Mouse (Mus musculus) ZHBTc4 (cell line): Measurements from ENCODE around the gene Thbs4.

Experiments used
- DNase-seq: peaks from one replicate; pipeline ENCODE4 v3.0.0-alpha.2; 2011; ENCODE audit warnings: low read depth, low spot score

The Thbs4 gene

GRCm38 (mm10) chr13:92760519-92760918 lies 34.1 kb downstream of the Thbs4 start:
- no peak for DNase-seq

- DNase-seq, result no peak
Measured at GRCm38 (mm10) chr13:92759096-92759495, 35.5 kb downstream of the Thbs4 start.

- DNase-seq, result no peak
Measured at GRCm38 (mm10) chr13:92757972-92758585, 36.5 kb downstream of the Thbs4 start.

- no peak for DNase-seq
Measured at GRCm38 (mm10) chr13:92755036-92755435, 39.6 kb downstream of the Thbs4 start.

- DNase-seq, result no peak
Measured at GRCm38 (mm10) chr13:92753676-92754075, 40.9 kb downstream of the Thbs4 start.

GRCm38 (mm10) chr13:92751726-92752565 lies 42.7 kb downstream of the Thbs4 start:
- DNase-seq, result peak; percentile 85

- DNase-seq, result peak; percentile 85
Measured at GRCm38 (mm10) chr13:92750976-92751518, 43.6 kb downstream of the Thbs4 start.

- DNase-seq, result no peak
Measured at GRCm38 (mm10) chr13:92743337-92743736, 51.3 kb downstream of the Thbs4 start.

- DNase-seq, result no peak
Measured at GRCm38 (mm10) chr13:92742886-92743285, 51.7 kb downstream of the Thbs4 start.

GRCm38 (mm10) chr13:92740671-92741270 lies 53.8 kb downstream of the Thbs4 start:
- DNase-seq, result peak; percentile 59

GRCm38 (mm10) chr13:92739858-92740257 lies 54.8 kb downstream of the Thbs4 start:
- no peak for DNase-seq

- no peak for DNase-seq
Measured at GRCm38 (mm10) chr13:92738821-92739220, 55.8 kb downstream of the Thbs4 start.

- DNase-seq, result no peak
Measured at GRCm38 (mm10) chr13:92736516-92737300, 57.9 kb downstream of the Thbs4 start.

- DNase-seq, result no peak
Measured at GRCm38 (mm10) chr13:92735693-92736092, 58.9 kb downstream of the Thbs4 start.

- no peak for DNase-seq
Measured at GRCm38 (mm10) chr13:92733741-92734140, 60.9 kb downstream of the Thbs4 start.

GRCm38 (mm10) chr13:92733252-92733651 lies 61.4 kb downstream of the Thbs4 start:
- peak; percentile 80 for DNase-seq

GRCm38 (mm10) chr13:92732836-92733235 lies 61.8 kb downstream of the Thbs4 start:
- no peak for DNase-seq

GRCm38 (mm10) chr13:92731811-92732210 lies 62.8 kb downstream of the Thbs4 start:
- DNase-seq, result no peak

GRCm38 (mm10) chr13:92729811-92730210 lies 64.8 kb downstream of the Thbs4 start:
- DNase-seq, result no peak

GRCm38 (mm10) chr13:92722389-92722788 lies 72.2 kb downstream of the Thbs4 start:
- no peak for DNase-seq

- no peak for DNase-seq
Measured at GRCm38 (mm10) chr13:92721006-92721405, 73.6 kb downstream of the Thbs4 start.
